Mouse (Mus musculus) spleen, postnatal 36 days (tissue): ENCODE data around the gene Znrf2.

Experiments
- DNase-seq, 2 experiments: peaks; one replicate each; pipeline ENCODE4 v3.0.0; 2022; ENCODE audit warnings: low spot score in 2 of 2, mixed read lengths in 1 of 2

Gene Znrf2

GRCm38 (mm10) chr6:54914977-54915376 is 98.3 kb downstream of the Znrf2 start:
- DNase-seq, result no peak

- no peak for DNase-seq
Measured at GRCm38 (mm10) chr6:54916163-54916562, 99.4 kb downstream of the Znrf2 start.

- DNase-seq, result no peak
Measured at GRCm38 (mm10) chr6:54916941-54917340, 100.2 kb downstream of the Znrf2 start.

- peak; percentile 51 to 64 for DNase-seq
Measured at GRCm38 (mm10) chr6:54917523-54917922, 100.8 kb downstream of the Znrf2 start.

- DNase-seq, result no peak
Measured at GRCm38 (mm10) chr6:54918521-54918920, 101.8 kb downstream of the Znrf2 start.

GRCm38 (mm10) chr6:54924538-54924937 is 107.8 kb downstream of the Znrf2 start:
- no peak for DNase-seq

- peak; percentile 47 to 49 for DNase-seq
Measured at GRCm38 (mm10) chr6:54925736-54926440, 109.2 kb downstream of the Znrf2 start.

GRCm38 (mm10) chr6:54926899-54927298 is 110.2 kb downstream of the Znrf2 start:
- no peak for DNase-seq

- DNase-seq, result no peak
Measured at GRCm38 (mm10) chr6:54927946-54928345, 111.2 kb downstream of the Znrf2 start.

- DNase-seq, result no peak
Measured at GRCm38 (mm10) chr6:54931641-54932040, 114.9 kb downstream of the Znrf2 start.

GRCm38 (mm10) chr6:54932526-54932925 is 115.8 kb downstream of the Znrf2 start:
- DNase-seq, result no peak

GRCm38 (mm10) chr6:54933216-54933615 is 116.5 kb downstream of the Znrf2 start:
- no peak for DNase-seq

- DNase-seq, result no peak
Measured at GRCm38 (mm10) chr6:54933866-54934265, 117.2 kb downstream of the Znrf2 start.

GRCm38 (mm10) chr6:54934313-54934712 is 117.6 kb downstream of the Znrf2 start:
- DNase-seq, result no peak

- DNase-seq, result no peak
Measured at GRCm38 (mm10) chr6:54934930-54935329, 118.2 kb downstream of the Znrf2 start.

- peak in 1 of 2 experiments; percentile 33 for DNase-seq
Measured at GRCm38 (mm10) chr6:54936496-54936895, 119.8 kb downstream of the Znrf2 start.

- DNase-seq, result peak in 1 of 2 experiments; percentile 36
Measured at GRCm38 (mm10) chr6:54939631-54940030, 122.9 kb downstream of the Znrf2 start.

GRCm38 (mm10) chr6:54940126-54940525 is 123.4 kb downstream of the Znrf2 start:
- DNase-seq, result no peak

- no peak for DNase-seq
Measured at GRCm38 (mm10) chr6:54941149-54941548, 124.4 kb downstream of the Znrf2 start.
